Mouse (Mus musculus): ENCODE data around the gene Phf1. TPM values are rescaled to one million over a fixed set of nuclear protein-coding genes. Genes with fewer than 3 reads are reported as not detected.
"Not testable (repeated sequence)": the region's sequence is repeated elsewhere in the genome, so short reads cannot be mapped to it uniquely, and the experiment has no call there.

Phf1 gene
- total RNA-seq, 2 experiments from 2014 or later, result 5.1 to 8.1 TPM

DNA sequence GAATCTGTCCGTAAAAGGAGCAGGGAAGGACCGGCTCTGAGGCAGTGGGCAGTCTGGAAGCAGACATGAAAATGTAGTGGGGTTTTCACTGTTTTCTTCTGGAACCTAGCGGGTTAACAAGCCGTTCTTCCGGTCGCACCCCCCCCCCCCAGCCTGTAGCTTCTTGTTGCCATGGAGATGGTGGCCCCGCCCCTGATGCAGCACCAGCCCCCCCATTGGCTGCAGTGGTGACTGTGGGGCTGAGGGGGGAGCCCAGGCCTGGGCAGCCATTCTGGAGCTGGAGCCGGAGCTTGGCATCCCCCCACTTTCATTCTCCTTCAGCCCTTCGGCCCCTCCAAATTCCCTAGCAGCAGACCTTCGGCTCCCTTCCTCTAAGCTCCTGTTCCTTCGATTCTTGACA is 18.6 kb downstream of the Phf1 start:
- peak; percentile 79 for DNase-seq

DNA sequence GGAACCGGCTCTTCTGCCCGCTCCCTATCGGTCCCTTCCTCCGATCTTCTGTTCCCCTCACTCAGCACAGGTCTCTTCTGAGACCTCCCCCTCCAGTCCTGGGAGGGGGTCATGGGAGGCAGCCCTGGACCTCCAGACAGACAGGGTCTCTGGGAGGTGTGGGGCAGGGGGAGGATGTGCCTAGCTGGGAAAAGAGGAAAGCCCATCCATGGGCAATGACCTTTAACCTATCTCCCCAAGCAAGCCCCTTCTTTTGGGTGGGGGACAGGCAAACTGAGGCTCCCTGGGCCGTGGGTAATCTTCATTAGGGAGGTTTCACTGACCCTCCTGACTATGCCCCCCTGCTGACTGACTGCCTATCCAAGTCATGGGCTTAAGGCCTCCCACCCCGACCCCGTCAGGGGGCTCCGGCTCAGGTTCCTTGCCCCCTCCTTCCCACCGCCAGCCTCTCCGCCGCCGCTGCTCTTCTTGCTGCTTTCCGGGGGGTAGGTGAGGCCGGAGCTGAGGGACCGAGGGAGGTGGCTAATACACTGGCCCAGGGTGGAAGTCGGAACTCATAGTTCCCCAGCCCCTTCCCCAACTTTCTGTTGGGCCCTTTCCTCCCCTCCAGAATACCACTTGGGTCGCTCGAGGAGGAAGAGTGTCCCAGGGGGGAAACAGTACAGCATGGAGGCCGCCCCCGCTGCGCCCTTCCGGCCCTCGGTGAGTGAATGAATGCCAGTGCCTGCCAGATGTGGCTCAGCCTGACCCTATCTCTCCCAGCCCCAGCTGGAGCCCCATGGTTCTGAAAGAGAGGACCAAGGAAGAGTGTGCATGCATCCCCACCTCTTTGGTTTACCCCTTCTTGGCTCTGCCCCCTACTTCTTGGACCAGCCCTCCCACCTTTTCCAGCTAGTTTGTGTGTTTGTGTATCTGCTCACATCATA is 19.4 kb downstream of the Phf1 start:
- no peak for DNase-seq

DNA sequence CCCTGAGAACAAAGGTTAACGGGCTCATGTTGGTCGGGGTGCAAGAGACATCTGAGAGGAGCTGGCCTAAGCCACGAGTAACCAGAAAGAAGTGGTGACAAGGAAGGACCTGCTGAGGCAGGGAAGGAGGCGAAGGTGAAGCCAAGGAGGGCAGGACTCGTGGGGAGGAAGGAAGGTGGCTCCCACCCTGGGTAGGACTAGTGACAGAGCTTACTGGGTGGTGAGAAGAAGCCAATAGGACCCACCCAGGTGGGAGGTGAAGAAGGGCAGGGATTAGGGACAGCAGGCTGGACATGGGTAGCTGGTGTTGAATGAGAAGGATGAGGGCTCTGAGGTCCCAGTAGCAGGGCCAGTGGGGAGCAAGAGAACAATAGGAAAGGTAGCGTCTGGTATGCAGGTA is 20.3 kb downstream of the Phf1 start:
- no peak for DNase-seq

DNA sequence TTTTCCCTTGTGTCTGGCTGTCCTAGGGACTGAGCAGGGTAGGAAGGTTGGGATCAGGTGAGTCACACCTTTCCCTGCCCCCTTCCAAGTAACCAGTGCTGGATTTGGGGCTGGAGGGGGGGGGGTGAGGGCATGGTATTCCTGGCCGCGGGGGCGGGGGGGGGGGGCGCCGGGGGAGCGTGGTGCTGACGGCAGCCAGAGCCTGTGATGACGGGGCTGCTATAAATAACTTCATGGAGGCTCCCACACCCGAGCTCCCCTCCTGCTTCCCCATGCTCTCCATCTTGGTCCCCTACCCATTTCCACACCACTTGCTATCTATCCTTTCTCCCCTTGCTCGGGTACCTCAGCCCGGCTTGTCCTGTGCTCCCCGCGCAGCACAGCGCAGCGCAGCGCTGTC is 20.9 kb downstream of the Phf1 start:
- no peak for DNase-seq

DNA sequence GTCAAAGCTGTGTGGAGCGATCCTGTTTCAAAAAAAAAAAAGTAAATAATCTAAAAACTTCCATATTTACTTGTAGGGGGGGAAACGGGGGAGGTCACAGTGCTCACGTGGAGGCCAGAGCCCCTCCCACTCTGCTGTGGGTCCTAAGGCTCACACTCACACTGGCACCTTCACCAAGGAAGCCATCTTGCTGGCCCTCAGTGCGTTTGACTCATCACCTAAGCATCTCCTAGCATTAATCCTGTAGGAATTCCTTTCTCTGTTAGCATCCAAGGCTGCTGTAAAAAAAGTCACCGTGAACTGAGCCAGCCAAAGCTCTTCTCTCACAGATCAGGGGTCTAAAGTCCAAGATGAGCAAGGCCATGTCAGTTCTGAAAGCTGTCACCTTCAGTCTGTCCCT is 23.5 kb downstream of the Phf1 start:
- no peak for DNase-seq

DNA sequence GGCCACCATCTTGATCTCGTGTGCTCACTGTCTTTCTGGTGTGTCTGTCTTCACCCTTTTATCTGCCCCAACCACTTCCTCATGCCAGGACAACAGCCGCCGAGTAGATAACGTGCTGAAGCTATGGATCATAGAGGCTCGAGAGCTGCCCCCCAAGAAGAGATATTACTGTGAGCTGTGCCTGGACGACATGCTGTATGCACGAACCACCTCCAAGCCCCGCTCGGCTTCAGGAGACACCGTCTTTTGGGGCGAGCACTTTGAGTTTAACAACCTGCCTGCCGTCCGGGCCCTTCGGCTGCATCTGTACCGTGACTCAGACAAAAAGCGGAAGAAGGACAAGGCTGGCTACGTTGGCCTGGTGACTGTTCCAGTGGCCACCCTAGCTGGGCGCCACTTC is 24.0 kb downstream of the Phf1 start:
- no peak for DNase-seq

DNA sequence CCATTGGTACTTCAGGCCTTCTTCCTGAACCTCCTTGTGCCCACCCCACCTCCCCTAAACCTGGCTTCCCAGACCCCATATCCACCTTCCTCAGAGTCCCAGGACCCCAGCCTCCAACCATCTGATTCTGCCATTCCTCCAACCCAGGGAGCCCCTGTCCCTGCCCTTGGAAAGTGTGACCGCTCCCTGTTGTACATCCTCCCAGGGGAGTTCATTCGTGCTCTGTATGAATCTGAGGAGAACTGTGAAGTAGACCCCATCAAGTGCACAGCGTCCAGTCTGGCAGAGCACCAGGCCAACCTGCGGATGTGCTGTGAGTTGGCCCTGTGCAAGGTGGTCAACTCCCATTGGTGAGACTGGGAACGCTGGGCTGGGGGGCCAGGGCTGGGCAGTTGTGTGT is 25.0 kb downstream of the Phf1 start:
- DNase-seq, result no peak

DNA sequence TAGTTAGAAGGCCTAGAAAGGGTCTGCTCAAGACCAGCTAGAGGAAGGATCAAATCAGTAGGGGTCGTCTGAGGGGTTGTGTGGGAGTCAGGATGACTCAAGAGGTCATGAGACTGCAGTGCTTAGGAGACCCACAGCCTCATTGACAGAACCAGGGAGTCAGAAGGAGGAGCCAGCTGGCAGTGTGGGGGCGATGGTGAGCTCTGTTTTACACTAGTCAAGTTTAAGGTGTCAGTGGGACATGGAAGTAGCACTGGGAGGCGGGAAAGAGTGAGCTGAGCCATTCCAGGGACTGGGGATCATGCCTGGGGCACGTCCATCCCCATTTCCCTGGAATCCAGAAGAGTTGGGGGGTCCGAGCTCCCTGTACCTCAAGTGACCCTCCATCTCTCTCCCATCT is 26.0 kb downstream of the Phf1 start:
- DNase-seq, result no peak

DNA sequence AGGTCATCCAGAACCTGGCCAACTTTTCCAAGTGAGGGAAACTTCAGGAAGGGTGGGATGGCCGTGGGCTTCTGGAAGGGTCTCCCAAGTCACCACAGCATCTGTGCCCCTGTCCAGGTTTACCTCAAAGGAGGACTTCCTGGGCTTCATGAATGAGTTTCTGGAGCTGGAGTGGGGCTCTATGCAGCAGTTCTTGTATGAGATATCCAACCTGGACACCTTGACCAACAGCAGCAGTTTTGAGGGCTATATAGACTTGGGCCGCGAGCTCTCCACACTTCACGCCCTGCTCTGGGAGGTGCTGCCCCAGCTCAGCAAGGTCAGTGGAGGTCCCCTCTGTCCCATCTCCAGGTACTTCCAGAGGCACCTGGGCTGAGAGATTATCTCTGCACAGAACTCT is 27.0 kb downstream of the Phf1 start:
- no peak for DNase-seq

DNA sequence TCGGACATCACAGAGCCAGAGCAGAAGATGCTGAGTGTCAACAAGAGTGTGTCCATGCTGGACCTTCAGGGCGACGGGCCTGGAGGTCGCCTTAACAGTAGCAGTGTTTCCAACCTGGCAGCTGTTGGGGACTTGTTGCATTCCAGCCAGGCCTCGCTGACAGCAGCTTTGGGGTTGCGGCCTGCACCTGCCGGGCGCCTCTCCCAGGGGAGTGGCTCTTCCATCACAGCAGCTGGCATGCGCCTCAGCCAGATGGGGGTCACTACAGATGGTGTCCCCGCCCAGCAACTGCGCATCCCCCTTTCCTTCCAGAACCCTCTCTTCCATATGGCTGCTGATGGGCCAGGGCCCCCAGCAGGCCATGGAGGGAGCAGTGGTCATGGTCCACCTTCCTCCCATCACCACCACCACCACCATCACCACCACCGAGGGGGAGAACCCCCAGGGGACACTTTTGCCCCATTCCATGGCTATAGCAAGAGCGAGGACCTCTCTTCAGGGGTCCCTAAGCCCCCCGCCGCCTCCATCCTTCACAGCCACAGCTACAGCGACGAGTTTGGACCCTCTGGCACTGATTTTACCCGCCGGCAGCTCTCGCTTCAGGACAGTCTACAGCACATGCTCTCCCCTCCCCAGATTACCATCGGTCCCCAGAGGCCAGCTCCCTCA is 28.9 kb downstream of the Phf1 start:
- no peak for DNase-seq

DNA sequence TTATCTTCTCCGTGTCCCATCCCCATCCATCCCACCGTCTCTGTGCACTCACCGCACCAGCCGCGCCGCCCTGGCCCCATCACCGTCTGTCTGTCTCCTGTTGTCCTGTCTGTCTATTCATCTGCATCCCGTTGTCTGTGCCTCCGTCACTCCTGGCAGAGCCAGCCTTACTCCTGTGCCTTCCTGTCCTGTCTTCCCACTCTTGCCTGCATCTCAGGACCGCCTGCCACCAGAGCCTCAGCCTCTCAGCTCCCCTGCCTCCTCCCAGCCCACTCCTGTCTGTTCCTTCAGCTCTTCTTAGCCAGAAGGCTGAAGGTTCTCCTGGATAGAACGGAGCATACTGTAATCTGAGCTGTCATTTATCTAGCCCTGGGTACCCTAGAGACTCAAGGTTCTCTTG is 34.1 kb downstream of the Phf1 start:
- DNase-seq, result no peak

DNA sequence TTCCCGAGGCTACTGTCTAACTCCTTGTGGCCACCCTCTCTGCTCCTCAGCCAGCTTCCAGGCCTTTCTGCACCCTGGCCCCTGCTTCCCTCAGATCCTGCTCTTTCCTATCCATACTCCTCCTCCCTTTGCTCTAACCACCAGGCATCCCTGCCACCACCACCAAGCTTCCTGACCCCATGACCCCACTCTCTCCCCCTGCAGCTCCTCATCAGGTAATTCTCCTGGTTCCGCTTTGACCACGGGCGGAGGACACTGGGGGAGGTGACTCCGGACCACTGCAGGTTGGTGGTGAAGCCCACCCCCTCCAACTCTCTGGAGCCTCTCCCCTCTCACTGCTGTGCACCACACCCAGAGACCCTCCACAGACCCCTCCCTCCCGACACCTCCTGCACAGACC is 34.6 kb downstream of the Phf1 start:
- no peak for DNase-seq

DNA sequence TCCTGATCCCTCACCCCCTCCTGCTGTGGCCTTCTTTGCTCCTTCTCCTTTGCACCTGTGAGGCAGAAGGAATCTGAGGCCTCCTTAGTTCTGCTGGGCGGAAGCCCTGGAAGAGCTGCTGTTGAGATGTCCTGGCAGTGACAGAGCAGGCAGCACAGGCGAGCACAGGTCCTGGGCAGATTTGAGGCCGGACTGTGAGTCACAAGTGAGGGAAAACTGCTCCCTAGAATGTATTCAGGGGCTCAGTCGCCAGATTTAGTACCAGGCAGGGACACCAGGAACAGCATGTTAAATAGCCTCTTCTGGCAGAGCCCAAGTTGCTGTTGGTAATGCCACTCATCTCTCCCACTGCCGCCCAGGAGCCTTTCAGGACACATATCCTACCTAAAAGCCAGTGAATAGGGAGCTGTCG is 35.4 kb downstream of the Phf1 start:
- DNase-seq, result no peak

DNA sequence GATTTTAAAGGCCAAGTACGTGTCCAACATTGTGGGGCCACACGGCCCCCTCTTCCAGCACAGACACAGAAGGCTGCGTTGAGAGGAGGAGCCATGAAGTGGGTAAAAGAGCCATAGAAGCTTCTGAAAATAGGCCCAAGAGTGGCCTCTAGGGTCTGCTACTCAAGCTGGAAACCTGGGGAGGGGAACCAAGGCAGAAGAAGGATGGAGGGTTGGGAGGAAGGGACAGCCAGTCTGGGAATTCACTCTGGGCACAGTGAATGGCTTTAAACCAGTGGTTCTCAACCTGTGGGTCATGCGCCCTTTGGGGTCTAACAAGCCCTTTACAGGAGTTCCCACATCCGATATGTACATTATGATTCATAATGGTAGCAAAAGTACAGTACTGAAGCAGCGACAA is 36.4 kb downstream of the Phf1 start:
- DNase-seq, result no peak

DNA sequence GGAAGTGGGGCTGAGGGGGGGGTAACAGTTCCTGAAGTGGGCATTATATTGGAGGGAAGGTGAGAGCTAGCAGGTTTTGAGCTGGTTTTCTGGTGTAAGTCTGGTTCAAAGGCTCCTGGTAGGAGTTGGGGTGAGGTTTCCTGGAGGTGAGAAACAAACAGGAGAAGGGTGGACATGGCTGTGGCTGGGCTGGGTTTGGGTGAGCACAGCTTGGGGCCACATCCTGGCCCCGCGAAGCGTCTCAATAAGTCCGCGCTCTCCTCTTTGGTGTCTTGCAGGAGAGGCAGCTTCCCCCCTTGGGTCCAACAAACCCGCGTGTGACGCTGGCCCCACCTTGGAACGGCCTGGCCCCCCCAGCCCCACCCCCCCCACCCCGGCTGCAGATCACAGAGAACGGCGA is 37.4 kb downstream of the Phf1 start:
- DNase-seq, result no peak

DNA sequence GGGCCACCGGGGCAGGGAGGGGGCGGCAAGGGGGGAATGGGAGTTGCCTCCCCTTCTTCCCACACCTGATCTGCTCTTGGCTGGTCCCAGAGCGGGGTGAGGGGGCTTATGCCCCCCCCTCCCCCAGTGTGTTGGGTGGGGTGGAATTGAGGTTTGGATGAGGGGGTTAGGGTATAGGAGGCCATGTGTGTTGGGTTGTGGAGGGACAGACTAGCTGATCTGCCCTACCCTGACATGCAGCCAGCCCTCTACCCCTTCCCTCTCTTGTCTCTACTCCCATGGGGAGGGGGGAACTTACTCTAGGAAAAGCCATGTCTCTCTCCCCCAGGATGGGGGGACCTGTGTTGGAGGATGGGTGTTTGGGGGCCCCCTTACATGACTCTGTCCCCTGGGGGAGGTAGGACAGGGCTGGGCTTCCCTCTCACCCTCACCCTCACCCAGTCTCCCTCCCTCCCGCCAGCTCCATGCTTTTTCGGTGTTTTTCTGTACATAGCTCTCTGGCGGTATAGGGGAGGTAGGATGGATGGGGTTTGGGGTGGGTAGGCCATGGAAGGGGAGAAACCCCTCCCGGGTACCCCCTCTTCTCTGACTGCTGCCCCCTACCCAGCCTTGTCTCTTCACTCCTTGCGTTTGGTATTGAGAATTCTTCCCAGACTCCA is 38.5 kb downstream of the Phf1 start:
- DNase-seq, result no peak

DNA sequence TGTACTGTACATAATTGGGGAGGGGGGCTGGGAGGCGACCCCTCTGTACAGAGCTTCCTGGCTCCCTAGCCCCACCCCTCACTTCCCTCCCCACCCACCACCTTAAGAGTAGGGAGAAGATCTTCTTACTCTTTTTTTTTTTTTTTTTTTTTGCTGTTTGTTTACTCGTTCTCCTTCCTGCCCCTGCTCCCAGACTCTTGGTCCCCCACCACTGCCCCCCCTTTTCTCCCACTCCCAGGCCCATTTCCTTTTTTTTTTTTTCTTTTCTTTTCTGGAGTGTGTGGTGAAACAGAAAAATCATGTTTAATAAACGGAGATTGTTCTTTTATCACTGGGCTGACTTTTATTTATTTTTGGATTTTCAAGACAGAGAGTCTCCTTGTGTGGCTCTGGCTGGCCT is 39.3 kb downstream of the Phf1 start:
- DNase-seq, result no peak

DNA sequence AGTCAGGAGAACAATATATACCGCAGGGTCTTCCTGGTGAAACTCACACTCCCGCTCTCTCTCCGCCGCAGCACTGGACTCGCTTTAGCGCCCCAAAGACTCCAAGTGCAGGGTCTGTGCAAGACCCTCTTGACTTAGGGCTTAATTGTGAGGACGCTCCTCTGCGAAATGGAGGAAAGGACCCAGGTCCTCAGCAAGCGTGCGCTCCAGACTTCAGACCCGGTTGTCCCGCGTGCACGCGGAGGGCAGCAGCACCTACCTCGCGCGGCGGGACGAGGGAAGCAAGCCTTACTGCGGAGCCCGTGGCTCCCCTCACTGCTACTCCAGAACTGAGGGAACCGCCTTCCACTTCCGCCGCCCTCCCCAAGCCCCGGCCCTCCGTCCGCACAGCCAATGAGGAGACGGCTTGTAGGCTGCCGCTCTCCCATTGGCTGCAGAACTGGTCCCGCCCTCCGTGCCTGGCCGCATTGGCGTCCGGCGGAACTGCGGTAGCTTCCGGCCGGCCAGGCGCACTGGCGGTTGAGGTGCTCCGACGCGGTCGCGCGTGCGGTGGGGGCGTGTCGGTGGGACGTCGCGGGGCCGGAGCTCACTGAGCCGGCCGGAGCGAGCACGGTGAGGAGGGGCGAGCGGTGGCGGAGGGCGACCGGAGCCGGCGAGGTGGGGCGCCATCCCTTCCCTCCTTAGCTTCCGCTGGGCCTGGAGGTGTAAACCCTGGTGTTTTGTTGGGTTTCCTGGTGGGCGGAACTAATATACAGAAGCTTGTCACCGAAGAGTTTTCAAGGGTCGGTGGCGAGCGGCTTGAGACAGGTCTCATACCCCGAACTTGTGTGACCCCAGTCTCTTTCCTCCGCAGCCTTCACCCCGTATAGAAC is 40.1 kb downstream of the Phf1 start, which contains the start of gene Zbtb9:
Gene Zbtb9, plus strand, starts transcription at position 465 of the 872 bp plus-strand sequence.
- DNase-seq, result peak; percentile 95

DNA sequence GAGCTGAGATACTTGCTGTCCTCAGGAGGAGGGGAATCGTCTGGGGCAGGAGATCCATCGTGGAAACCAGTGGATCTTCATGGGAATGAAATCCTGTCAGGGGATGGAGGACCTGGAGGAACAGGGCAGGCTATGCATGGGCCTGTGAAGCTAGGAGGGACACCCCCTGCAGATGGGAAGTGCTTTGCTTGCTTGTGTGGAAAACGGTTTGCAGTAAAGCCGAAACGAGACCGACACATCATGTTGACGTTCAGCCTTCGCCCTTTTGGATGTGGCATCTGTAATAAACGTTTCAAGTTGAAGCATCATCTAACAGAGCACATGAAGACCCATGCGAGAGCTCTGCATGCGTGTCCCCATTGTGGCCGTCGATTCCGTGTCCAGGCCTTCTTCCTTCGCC is 41.7 kb downstream of the Phf1 start:
- no peak for DNase-seq

DNA sequence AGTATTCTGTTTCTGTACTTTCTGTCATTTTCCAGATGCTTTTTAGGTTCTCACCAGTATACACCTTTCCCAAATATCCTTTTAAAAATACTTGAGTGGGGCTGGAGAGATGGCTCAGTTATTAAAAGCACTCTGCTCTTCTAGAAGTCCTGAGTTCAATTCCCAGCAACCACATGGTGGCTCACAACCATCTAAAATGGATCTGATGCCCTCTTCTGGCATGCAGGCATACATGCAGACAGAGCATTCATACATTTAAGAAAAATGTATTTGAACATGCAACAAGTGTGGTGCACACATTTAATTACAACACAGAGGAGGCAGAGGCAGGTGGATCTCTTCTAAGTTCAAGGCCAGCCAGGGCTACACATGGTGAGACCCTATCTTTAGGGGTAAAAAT is 42.6 kb downstream of the Phf1 start:
- no peak for DNase-seq

DNA sequence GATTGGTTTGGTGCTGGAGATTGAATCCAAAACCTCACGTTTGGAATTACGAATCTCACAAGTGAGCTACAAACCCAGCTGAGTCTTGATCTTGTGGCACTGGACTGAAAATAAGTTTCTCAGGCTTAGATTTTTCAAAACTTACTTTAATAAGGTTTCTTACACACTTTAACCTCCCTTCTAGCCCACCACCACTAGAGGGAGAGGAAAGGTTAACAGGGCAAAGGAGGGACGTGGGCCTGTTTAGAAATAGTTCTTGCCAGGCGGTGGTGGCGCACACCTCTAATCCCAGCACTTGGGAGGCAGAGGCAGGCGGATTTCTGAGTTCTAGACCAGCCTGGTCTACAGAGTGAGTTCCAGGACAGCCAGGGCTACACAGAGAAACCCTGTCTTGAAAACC is 44.5 kb downstream of the Phf1 start:
- not testable (repeated sequence) for DNase-seq

DNA sequence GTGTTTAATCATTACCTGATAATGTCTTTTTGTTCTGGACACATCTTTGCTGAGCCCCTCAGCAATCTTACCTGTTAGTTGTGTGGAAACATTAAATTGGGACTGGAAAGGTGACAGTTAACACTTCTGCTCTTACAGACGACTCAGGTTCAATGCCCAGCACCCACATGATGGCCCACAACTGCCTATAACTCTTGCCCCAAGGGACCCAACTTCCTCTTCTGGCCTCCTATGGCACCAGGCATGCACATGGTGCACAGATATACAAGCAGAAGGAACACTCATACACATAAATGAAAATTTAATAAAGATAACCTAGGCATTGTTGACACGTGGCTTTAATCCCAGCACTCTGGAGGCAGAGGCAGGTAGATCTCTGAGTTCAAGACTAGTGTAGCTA is 46.6 kb downstream of the Phf1 start:
- DNase-seq, result no peak

All from gastrocnemius, postnatal 10 days (tissue).